Mouse (Mus musculus) kidney, postnatal 0 days (tissue): ENCODE data around the gene Evx2. TPM values are rescaled to one million over a fixed set of nuclear protein-coding genes. Genes with fewer than 3 reads are reported as not detected.

ENCODE experiments used
- ATAC-seq: fragments of 200-750 bp; cut with Nextera tagmentation; replicated peaks from 2 replicates; pipeline ENCODE4 v1.8.0; 2017; ENCODE audit warnings: low read depth, moderate number of reproducible peaks, moderate TSS enrichment, moderate library complexity; ENCODE audit not compliant: low FRiP score
- DNase-seq: peaks from one replicate; pipeline ENCODE4 v3.0.0-alpha.2; 2016; ENCODE audit warnings: low spot score
- H3K27ac ChIP-seq: fragments of 300-500 bp; sonication (generic); 2 replicates; pipeline ENCODE4 v1.5.1; 2014; ENCODE audit warnings: mild to moderate bottlenecking
- H3K27me3 ChIP-seq: fragments of 300-500 bp; sonication (generic); 2 replicates; pipeline ENCODE4 v1.6.1; 2014; ENCODE audit warnings: low read length, mixed read lengths; ENCODE audit not compliant: insufficient read depth
- H3K36me3 ChIP-seq: fragments of 300-500 bp; sonication (generic); 2 replicates; pipeline ENCODE4 v1.6.1; 2014; ENCODE audit warnings: low read length, mixed read lengths; ENCODE audit not compliant: insufficient read depth
- H3K4me1 ChIP-seq: fragments of 300-500 bp; sonication (generic); replicated peaks from 2 replicates; pipeline ENCODE4 v1.6.1; 2014; ENCODE audit warnings: antibody characterized with exemption, low read length, mixed read lengths; ENCODE audit not compliant: insufficient read depth
- H3K4me2 ChIP-seq: fragments of 300-500 bp; sonication (generic); 2 replicates; pipeline ENCODE4 v1.6.1; 2014; ENCODE audit warnings: mild to moderate bottlenecking, low read length, moderate library complexity, mixed read lengths
- H3K4me3 ChIP-seq: fragments of 300-500 bp; sonication (generic); replicated peaks from 2 replicates; pipeline ENCODE4 v1.5.1; 2014; ENCODE audit warnings: low read depth, low read length
- H3K9ac ChIP-seq: fragments of 300-500 bp; sonication (generic); 2 replicates; pipeline ENCODE4 v1.6.1; 2014; ENCODE audit warnings: low read depth, low read length
- H3K9me3 ChIP-seq: fragments of 300-500 bp; sonication (generic); replicated peaks from 2 replicates; pipeline ENCODE4 v1.6.1; 2016; ENCODE audit warnings: low read length, inconsistent platforms, mixed read lengths
- CTCF ChIP-seq: IDR thresholded peaks from 2 replicates; pipeline ENCODE4 v1.5.1; 2016; ENCODE audit warnings: antibody characterized with exemption, low read depth, mild to moderate bottlenecking, moderate library complexity
- WGBS: fragments of 180-500 bp; shearing (Covaris S2); extraction: QIAGEN DNeasy Blood & Tissue Kit; methylation state at CpG from one replicate; pipeline ENCODE4 v1.1.7; 2014; 5-methylcytosine and 5-hydroxymethylcytosine counted together
- microRNA-seq: library from miRNA; unstranded; fragments of <30 nt; microRNA quantifications from one replicate; pipeline ENCODE4, GENCODE M21; 2016
- polyA plus RNA-seq: library from polyadenylated mRNA; unstranded; fragments of >200 nt; fragmentation: Nextera tagmentation; extraction: Ambion mirVana; gene quantifications from 2 replicates; pipeline ENCODE4 v1.2.1, GENCODE M21; 2015

Gene Evx2
- polyA plus RNA-seq, 1 experiment from 2014 or later, result 0.08 TPM

DNA sequence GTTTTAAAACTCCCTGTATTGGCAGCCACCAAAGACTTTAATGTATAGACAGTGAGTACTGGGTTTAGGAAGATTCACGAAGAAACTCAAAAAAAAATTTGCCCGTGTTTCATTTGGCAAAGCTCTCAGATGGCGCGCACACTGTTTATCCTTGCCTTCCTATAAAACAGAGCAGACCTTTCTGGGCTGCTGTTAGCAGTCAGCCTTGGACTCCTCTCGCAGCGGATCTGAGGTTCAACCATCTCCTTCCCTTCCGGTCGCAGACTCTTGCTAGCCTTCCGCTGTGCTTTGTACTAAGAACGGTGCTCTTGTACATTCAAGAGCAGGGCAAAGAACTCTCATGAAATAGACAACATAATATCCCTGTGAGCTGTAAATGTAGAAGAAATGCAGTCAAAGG is 39.0 kb downstream of the Evx2 start:
- no peaks in the 10 kb centered on the region for H3K9me3 ChIP-seq
- no peak overlapping the region for H3K27ac ChIP-seq
- no peaks in the 10 kb centered on the region for H3K4me1 ChIP-seq
- H3K4me3 ChIP-seq, result no peak overlapping the region
- no peak overlapping the region for H3K9ac ChIP-seq
- WGBS, result 87% methylated on average over 10 of the region's 10 CpGs
- no peaks in the 10 kb centered on the region for H3K36me3 ChIP-seq
- TF ChIP-seq CTCF, result no peak
- ATAC-seq (no peak), DNase-seq (no peak)
- H3K4me2 ChIP-seq, result no peak overlapping the region
- no peaks in the 10 kb centered on the region for H3K27me3 ChIP-seq

DNA sequence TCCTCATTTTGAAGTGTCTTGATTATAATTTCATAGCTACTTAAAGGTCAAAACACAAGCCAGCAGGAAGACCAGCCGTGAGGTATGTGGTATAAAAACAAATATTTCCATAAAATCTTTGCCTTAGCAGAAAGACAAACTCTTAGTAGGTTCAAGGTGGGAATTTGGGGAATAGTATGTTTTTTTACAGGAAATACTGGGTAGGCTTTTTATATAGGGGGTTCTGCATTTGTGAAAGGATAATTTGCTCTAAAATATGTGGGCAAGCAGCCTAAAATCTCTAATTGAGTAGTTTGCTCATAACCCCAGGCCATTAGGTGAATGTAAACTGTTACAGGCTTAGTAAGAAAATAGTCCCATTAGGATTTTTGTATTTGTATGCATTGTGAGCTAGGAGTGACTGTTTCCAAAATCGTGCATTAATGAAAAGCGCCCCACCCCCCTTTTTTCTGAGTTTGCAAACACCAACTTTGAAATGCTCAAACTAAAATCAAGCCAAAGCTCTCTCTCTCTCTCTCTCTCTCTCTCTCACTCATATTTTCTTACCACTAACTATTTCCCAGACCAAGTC is 39.6 kb downstream of the Evx2 start:
- no peak overlapping the region for H3K9ac ChIP-seq
- ATAC-seq, result no peak
- no peaks in the 10 kb centered on the region for H3K4me1 ChIP-seq
- no peaks in the 10 kb centered on the region for H3K9me3 ChIP-seq
- H3K4me2 ChIP-seq, result no peak overlapping the region
- no peak for DNase-seq
- H3K27ac ChIP-seq, result no peak overlapping the region
- 74% methylated on average over 3 of the region's 3 CpGs for WGBS
- no peaks in the 10 kb centered on the region for H3K27me3 ChIP-seq
- no peaks in the 10 kb centered on the region for H3K36me3 ChIP-seq
- no peak for TF ChIP-seq CTCF
- no peak overlapping the region for H3K4me3 ChIP-seq

DNA sequence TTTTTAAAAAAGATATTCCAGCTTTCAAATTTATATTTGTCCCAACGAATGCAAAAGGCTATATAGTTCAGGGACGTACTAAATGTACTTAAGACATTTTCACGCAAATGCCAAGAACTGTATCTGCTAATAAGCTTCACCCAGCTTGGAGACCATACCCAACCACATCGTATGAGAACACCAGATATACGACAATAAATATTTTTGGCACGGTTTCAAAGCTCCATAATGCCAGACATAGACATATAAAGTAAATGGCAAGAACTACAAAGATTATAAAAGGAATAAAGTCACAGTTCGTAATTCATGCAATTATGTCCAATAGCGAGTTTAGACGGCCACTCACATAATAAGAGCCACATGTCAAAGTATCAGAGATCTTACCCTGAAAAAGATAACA is 41.7 kb downstream of the Evx2 start:
- no peak for ATAC-seq
- WGBS, result 79% methylated on average over 9 of the region's 9 CpGs
- H3K36me3 ChIP-seq, result no peaks in the 10 kb centered on the region

DNA sequence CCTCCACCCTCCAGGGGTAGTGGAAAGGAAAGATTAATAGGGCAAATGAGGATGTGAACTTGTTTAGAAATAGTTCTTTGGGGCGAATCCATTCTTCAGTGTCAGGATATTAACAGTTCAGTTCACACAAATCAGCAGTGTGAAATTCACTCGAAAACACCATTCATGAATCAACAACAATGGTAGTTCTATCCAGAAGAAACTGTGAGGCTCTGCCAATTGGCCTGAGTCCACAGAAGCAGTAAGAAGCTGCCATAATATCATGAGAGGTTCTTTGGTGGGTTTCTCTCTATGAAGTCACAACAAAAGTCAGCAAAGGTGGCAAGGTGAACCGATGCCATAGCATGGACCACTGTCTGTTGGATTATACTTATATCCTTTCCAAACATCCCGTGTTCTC is 48.0 kb downstream of the Evx2 start:
- no peak overlapping the region for H3K4me3 ChIP-seq
- H3K27ac ChIP-seq, result no peak overlapping the region
- no peaks in the 10 kb centered on the region for H3K36me3 ChIP-seq
- no peaks in the 10 kb centered on the region for H3K27me3 ChIP-seq
- ATAC-seq (no peak), DNase-seq (no peak)
- no peak overlapping the region for H3K4me2 ChIP-seq
- H3K4me1 ChIP-seq, result no peaks in the 10 kb centered on the region
- 87% methylated on average over 4 of the region's 4 CpGs for WGBS
- H3K9ac ChIP-seq, result no peak overlapping the region
- H3K9me3 ChIP-seq, result no peaks in the 10 kb centered on the region
- no peak for TF ChIP-seq CTCF

More for the DNA sequence above, 41.7 kb downstream of the Evx2 start:
- no peak overlapping the region for H3K9ac ChIP-seq
- no peak overlapping the region for H3K4me3 ChIP-seq
- H3K27me3 ChIP-seq, result no peaks in the 10 kb centered on the region
- TF ChIP-seq CTCF, result no peak
- no peaks in the 10 kb centered on the region for H3K4me1 ChIP-seq
- no peak overlapping the region for H3K27ac ChIP-seq
- no peak overlapping the region for H3K4me2 ChIP-seq
- H3K9me3 ChIP-seq, result no peaks in the 10 kb centered on the region
- no peak for DNase-seq

DNA sequence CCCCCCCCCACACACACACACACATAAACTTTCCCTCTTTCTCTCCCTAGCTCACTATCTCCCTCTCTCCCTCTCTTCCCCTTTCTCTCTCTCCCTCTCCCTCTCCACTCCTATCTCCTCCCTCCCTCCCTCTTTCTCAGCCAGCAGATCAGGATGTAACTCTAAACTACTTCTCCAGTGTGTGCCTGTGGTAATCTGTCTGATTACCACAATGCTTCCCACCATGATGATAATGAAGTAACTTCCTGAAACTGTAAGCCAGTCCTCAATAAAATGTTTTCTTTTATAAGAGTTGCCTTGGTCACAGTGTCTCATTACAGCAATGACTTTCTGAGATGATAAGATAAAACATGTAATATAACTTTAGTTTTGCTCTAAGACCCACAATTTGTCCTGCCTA is 50.0 kb downstream of the Evx2 start:
- no peaks in the 10 kb centered on the region for H3K9me3 ChIP-seq
- H3K4me1 ChIP-seq, result no peaks in the 10 kb centered on the region
- no peaks in the 10 kb centered on the region for H3K27me3 ChIP-seq
- no peak for DNase-seq
- no peak overlapping the region for H3K9ac ChIP-seq
- no peak overlapping the region for H3K4me2 ChIP-seq
- H3K27ac ChIP-seq, result no peak overlapping the region
- H3K36me3 ChIP-seq, result no peaks in the 10 kb centered on the region
- H3K4me3 ChIP-seq, result no peak overlapping the region
- ATAC-seq, result no peak
- no peak for TF ChIP-seq CTCF

DNA sequence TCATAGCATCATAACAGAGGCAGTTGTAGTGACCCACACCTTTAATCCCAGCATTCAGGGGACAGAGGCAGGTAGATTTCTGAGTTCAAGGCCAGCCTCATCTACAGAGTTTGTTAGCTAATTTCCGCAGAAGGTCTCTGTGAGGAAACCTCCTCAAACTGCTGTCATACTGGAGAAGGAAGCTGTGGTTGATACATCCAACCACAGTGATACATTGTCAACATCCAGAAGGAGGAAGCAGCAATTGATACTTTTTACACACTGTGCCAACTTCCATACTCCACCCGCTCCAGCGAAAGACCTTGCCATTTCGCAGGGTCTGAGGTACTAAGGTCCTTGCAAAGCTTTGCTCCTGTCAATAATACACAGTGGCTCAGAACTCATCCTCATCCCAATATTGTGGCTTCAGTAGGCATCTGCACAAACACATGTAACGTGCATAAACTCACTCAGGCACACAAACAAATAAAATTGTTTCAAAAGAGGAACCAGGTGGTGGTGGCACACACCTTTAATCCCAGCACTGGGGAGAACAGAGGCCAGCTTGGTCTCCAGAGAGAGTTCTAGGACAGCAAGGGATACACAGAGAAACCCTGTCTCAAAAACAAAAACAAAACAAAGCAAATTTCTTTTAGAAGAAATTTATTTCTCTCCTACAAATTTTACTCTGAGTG is 53.1 kb downstream of the Evx2 start:
- H3K4me1 ChIP-seq, result no peaks in the 10 kb centered on the region

DNA sequence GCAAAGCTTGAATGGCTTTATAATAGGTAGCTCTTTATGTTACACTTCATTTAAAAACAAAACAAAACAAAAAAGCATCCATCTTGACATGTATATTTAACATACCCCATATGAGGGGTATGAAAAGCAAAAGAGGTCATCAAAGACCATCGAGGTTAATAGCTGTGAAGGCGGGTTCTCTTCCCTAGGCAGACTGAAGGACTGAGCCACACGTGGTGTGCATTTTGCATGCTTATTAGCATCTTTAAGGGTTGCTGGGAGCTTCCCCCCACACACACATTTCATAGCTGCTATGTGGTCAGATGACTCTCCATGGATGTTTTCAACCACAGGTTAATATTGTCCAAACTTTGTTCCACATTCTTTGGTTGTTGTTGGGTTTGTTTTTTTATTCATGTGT is 55.3 kb downstream of the Evx2 start:
- Histone ChIP-seq H3K27ac (no peak overlapping the region), H3K9ac (no peak overlapping the region), H3K27me3 (no peaks in the 10 kb centered on the region), H3K4me1 (no peaks in the 10 kb centered on the region), H3K4me3 (no peak overlapping the region), H3K9me3 (no peaks in the 10 kb centered on the region), H3K36me3 (no peaks in the 10 kb centered on the region), H3K4me2 (no peak overlapping the region)
- ATAC-seq, result no peak
- WGBS, result 47% methylated on average over 3 of the region's 3 CpGs
- DNase-seq, result no peak
- TF ChIP-seq CTCF, result no peak

More for the DNA sequence above, 53.1 kb downstream of the Evx2 start:
- H3K4me2 ChIP-seq, result no peak overlapping the region
- no peaks in the 10 kb centered on the region for H3K9me3 ChIP-seq
- H3K27me3 ChIP-seq, result no peaks in the 10 kb centered on the region
- no peak for TF ChIP-seq CTCF
- H3K27ac ChIP-seq, result no peak overlapping the region
- no peak for ATAC-seq
- no peak for DNase-seq
- no peak overlapping the region for H3K4me3 ChIP-seq
- WGBS, result 84% methylated on average over 5 of the region's 5 CpGs
- no peak overlapping the region for H3K9ac ChIP-seq
- H3K36me3 ChIP-seq, result no peaks in the 10 kb centered on the region

Small RNA genes lying within 50 kb of the gene (microRNA-seq; reads per million reads assigned to microRNA genes)
- gene Gm44463, result not detected

Other genes starting within 250 kb of the Evx2 start
- 17.1 and 19.5 TPM in 2 replicates for gene Lnpk, start 80.1 kb downstream of the Evx2 start, polyA plus RNA-seq
- 0.10 TPM in 1 of 2 replicates, not detected in the other for gene Hoxd13, start 8.8 kb upstream of the Evx2 start, polyA plus RNA-seq
- gene Hoxd12, start 15.5 kb upstream of the Evx2 start, polyA plus RNA-seq, result 2.6 and 2.8 TPM in 2 replicates
- 19.7 and 23.8 TPM in 2 replicates for gene Hoxd11, start 20.0 kb upstream of the Evx2 start, polyA plus RNA-seq
- gene Hoxd10, start 32.4 kb upstream of the Evx2 start, polyA plus RNA-seq, result 44.6 and 45.5 TPM in 2 replicates
- 57.8 and 67.0 TPM in 2 replicates for gene Hoxd9, start 38.2 kb upstream of the Evx2 start, polyA plus RNA-seq
- 73.4 and 76.7 TPM in 2 replicates for gene Hoxd8, start 45.1 kb upstream of the Evx2 start, polyA plus RNA-seq
- gene Hoxd3, start 52.4 kb upstream of the Evx2 start, polyA plus RNA-seq, result 7.9 and 8.0 TPM in 2 replicates
- gene Hoxd4, start 52.4 kb upstream of the Evx2 start, polyA plus RNA-seq, result 3.3 and 4.4 TPM in 2 replicates
- 1.1 and 1.3 TPM in 2 replicates for gene Gm28230, start 67.2 kb upstream of the Evx2 start, polyA plus RNA-seq
- gene Hoxd1, start 103.4 kb upstream of the Evx2 start, polyA plus RNA-seq, result 1.2 and 1.8 TPM in 2 replicates
- 152 and 168 TPM in 2 replicates for gene Mtx2, start 166.2 kb upstream of the Evx2 start, polyA plus RNA-seq